Mouse (Mus musculus) hindbrain, postnatal 0 days (tissue): ENCODE measurements at regions not wholly inside any gene's neighbourhood (a gene's known extent, or its start where the extent isn't known, plus 50 kb on each side); places are given as distances from the start of the nearest gene placed in this dataset.

Source experiments
- ATAC-seq: fragments of 200-750 bp; cut with Nextera tagmentation; 2 replicates; pipeline ENCODE4 v1.8.0; 2017; ENCODE audit warnings: mild to moderate bottlenecking, moderate TSS enrichment, moderate library complexity
- DNase-seq: peaks from one replicate; pipeline ENCODE4 v3.0.0-alpha.2; 2015; ENCODE audit warnings: low spot score
- H3K27ac ChIP-seq: fragments of 300-500 bp; sonication (generic); 2 replicates; pipeline ENCODE4 v1.5.1; 2014; ENCODE audit warnings: mild to moderate bottlenecking
- H3K27me3 ChIP-seq: fragments of 300-500 bp; sonication (generic); 2 replicates; pipeline ENCODE4 v1.6.1; 2014; ENCODE audit warnings: low read length, mixed read lengths; ENCODE audit not compliant: insufficient read depth
- H3K36me3 ChIP-seq: fragments of 300-500 bp; sonication (generic); 2 replicates; pipeline ENCODE4 v1.6.1; 2014; ENCODE audit warnings: low read length, mixed read lengths; ENCODE audit not compliant: insufficient read depth
- H3K4me1 ChIP-seq: fragments of 300-500 bp; sonication (generic); 2 replicates; pipeline ENCODE4 v1.6.1; 2014; ENCODE audit warnings: antibody characterized with exemption, low read length, mixed read lengths; ENCODE audit not compliant: insufficient read depth
- H3K4me2 ChIP-seq: fragments of 300-500 bp; sonication (generic); 2 replicates; pipeline ENCODE4 v1.6.1; 2014; ENCODE audit warnings: low read depth, mild to moderate bottlenecking, low read length, moderate library complexity, mixed read lengths
- H3K4me3 ChIP-seq: fragments of 300-500 bp; sonication (generic); 2 replicates; pipeline ENCODE4 v1.5.1; 2014; ENCODE audit warnings: low read length
- H3K9ac ChIP-seq: fragments of 300-500 bp; sonication (generic); replicated peaks from 2 replicates; pipeline ENCODE4 v1.6.1; 2014; ENCODE audit warnings: mild to moderate bottlenecking, low read length, moderate library complexity, mixed read lengths
- H3K9me3 ChIP-seq: fragments of 300-500 bp; sonication (generic); 2 replicates; pipeline ENCODE4 v1.6.1; 2016; ENCODE audit warnings: low read length, mixed read lengths
- CTCF ChIP-seq: IDR thresholded peaks from 2 replicates; pipeline ENCODE4 v1.5.1; 2016; ENCODE audit warnings: antibody characterized with exemption, control low read depth, low read depth
- WGBS: fragments of 180-500 bp; shearing (Covaris S2); extraction: QIAGEN DNeasy Blood & Tissue Kit; methylation state at CpG from one replicate; pipeline ENCODE4 v1.1.7; 2014; 5-methylcytosine and 5-hydroxymethylcytosine counted together

DNA sequence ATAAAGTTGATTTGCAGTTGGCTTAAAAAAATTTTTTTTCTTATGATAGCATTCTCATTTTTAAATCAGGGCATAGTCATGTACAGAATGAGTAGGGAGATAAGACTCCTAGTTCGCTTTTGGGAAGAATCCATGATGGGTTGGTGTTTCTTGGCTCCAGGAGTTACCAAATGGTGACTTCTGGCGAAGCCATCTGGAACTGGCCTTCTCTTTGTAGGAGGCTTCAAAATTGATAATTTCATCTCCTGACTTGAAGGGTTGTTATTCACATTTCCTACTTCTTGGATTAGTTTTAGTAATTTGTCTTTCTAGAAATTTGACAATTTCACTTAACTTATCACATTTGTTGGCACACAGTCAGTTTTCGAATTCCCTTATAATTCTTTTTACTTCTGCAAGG, 218.5 kb upstream of the Gjb5 start:
- Histone ChIP-seq H3K9me3 (peaks cover 8% of the 10 kb centered on the region; the same call in 1 of the 2 replicates), H3K4me2 (no peak overlapping the region), H3K27ac (no peak overlapping the region), H3K4me1 (no peaks in the 10 kb centered on the region), H3K36me3 (no peaks in the 10 kb centered on the region), H3K27me3 (no peaks in the 10 kb centered on the region), H3K9ac (no peak overlapping the region), H3K4me3 (no peak overlapping the region)
- DNase-seq, result no peak
- WGBS, result 85% methylated on average over 3 of the region's 3 CpGs
- no peak for TF ChIP-seq CTCF
- no peak for ATAC-seq

DNA sequence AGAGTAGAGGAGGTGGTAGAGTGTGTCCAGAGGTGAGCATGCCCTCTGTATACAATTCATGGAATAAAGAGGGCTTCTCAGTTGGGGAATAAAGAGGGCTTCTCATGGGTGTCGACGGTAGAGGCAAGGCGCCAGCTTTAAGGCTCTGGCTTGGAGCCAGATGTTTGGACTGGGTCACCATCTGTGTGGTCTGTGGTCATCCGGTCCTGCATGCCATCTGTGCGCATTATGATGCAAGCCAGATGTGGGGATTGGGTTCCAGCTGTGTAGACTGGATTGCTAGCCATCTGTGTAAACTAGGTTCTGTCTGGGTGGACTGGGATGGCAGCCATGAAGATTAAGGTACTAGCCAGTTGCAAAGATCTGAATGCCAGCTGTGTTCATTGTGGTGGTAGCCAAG, 204.6 kb upstream of the Gjb5 start:
- DNase-seq (no peak), ATAC-seq (no peak)
- no peaks in the 10 kb centered on the region for H3K9me3 ChIP-seq
- TF ChIP-seq CTCF, result no peak
- H3K4me1 ChIP-seq, result no peaks in the 10 kb centered on the region
- no peak overlapping the region for H3K9ac ChIP-seq
- no peaks in the 10 kb centered on the region for H3K27me3 ChIP-seq
- H3K4me2 ChIP-seq, result no peak overlapping the region
- no peak overlapping the region for H3K4me3 ChIP-seq
- H3K27ac ChIP-seq, result no peak overlapping the region
- H3K36me3 ChIP-seq, result no peaks in the 10 kb centered on the region
- WGBS, result 74% methylated on average over 5 of the region's 5 CpGs

DNA sequence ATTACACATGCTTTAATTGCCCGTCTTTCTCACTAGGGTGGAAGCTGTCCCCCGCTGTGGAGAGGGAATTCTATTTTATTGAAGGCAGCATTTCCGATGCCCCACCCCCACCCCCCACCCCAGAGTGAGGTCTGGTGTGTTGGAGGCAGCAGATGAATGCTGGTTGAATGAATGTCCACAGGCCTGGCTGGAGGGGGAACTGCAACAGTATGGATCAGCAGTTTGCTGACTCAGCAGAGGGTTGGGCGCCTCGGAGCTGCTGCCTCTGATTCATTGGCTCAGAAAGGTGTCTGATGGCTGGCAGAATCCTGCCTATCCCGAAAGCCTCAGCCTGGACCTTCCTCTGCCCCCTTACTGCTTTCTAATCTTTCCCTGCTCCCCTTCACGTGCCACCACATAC, 200.6 kb upstream of the Gjb5 start:
- TF ChIP-seq CTCF, result no peak
- Histone ChIP-seq H3K27ac (no peak overlapping the region), H3K27me3 (no peaks in the 10 kb centered on the region), H3K4me2 (no peak overlapping the region), H3K36me3 (no peaks in the 10 kb centered on the region), H3K9ac (no peak overlapping the region), H3K4me1 (no peaks in the 10 kb centered on the region), H3K4me3 (no peak overlapping the region), H3K9me3 (no peaks in the 10 kb centered on the region)
- ATAC-seq (no peak), DNase-seq (peak; percentile 45)
- 40% methylated on average over 7 of the region's 7 CpGs for WGBS

DNA sequence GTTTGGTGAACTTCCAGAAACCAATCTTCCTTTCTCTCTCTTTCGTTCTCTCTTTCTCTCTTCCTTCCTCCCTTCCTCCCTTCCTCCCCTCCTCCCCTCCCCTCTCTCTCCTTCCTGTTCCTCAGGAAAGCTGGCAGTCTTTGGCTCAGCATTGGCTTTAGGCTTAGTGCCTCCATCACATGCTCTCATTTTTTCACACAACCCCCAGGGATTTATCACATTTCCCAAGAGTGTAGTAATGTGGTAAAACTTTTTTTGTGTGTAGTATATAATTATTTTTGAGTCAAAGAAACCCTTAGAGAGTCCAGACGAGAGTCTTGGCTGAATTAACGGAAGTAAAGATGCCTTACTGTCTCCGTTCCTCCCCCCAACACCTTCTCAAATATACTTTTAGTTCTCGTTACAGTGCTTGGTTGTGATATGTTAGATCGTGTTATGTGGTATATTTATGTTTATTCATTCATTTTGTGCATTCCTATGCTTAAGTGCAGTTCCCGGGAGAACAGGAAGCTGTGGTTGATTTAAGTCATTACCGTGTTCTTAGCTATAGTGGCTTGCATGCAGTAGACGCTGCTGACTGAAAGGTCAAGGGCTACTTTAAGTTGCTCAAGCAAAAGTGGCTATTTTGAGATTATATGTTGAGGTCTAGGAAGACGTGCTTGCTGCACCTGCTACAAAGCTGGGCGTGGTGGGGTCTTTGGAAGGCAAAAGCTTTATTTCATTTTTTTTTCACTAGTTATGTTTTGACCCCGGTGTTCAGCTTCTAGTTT, 194.7 kb upstream of the Gjb5 start:
- H3K9me3 ChIP-seq, result no peaks in the 10 kb centered on the region
- WGBS, result 83% methylated on average over 12 of the region's 12 CpGs
- ATAC-seq (no peak), DNase-seq (no peak)
- no peaks in the 10 kb centered on the region for H3K27me3 ChIP-seq
- no peak overlapping the region for H3K4me2 ChIP-seq
- H3K9ac ChIP-seq, result no peak overlapping the region
- no peak overlapping the region for H3K4me3 ChIP-seq
- H3K27ac ChIP-seq, result no peak overlapping the region
- H3K36me3 ChIP-seq, result no peaks in the 10 kb centered on the region
- no peak for TF ChIP-seq CTCF
- H3K4me1 ChIP-seq, result no peaks in the 10 kb centered on the region

DNA sequence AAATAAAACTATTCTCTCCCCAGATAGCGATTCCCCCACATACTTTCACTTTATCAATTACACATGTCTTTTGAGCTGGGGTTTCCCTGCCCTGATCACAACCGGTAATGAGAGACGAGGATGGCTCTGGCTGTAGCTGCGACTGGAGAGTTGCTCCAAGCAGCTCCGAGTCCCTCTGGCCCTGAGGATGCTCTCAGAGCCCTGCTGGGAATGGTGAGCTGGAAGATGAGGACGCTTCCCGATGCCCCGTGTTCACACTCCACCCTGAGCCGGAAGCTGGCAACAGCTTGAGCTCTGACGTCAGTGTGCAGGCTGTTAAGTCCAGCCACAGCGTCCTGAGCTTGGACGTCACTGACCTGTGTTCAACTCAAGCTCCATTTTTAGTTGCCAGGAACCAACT, 191.6 kb upstream of the Gjb5 start:
- peak overlapping the region; percentile 10; the same call in 1 of the 2 replicates for H3K4me3 ChIP-seq
- peak overlapping the region; percentile 44 for H3K4me2 ChIP-seq
- H3K4me1 ChIP-seq, result no peaks in the 10 kb centered on the region
- DNase-seq (peak; percentile 50), ATAC-seq (no peak)
- no peaks in the 10 kb centered on the region for H3K36me3 ChIP-seq
- TF ChIP-seq CTCF, result no peak
- no peak overlapping the region for H3K9ac ChIP-seq
- H3K9me3 ChIP-seq, result no peaks in the 10 kb centered on the region
- WGBS, result 36% methylated on average over 12 of the region's 12 CpGs
- no peak overlapping the region for H3K27ac ChIP-seq
- no peaks in the 10 kb centered on the region for H3K27me3 ChIP-seq

DNA sequence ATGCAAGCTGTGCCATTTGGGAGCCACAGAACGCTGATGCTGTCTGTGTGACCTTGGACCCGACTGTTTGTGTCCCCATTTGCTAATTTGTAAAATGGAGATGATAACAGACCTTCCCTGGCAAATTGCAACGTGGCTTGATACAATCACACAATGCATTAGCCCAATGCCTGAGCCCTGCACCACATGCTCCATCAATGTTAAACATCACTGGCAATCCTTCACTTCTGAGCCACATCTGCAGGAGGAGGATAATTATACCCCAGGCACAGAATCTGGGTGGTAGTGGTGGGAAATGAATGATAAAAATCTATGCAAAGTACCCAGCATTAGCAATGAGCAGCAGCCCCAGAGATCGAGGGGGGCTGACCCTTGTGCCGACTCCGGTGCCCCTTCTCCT, 191.0 kb upstream of the Gjb5 start:
- ATAC-seq (no peak), DNase-seq (no peak)
- Histone ChIP-seq H3K27ac (no peak overlapping the region), H3K4me1 (no peaks in the 10 kb centered on the region), H3K27me3 (no peaks in the 10 kb centered on the region), H3K36me3 (no peaks in the 10 kb centered on the region), H3K9me3 (no peaks in the 10 kb centered on the region), H3K4me3 (no peak overlapping the region), H3K4me2 (no peak overlapping the region), H3K9ac (no peak overlapping the region)
- WGBS, result 39% methylated on average over 6 of the region's 6 CpGs
- no peak for TF ChIP-seq CTCF

DNA sequence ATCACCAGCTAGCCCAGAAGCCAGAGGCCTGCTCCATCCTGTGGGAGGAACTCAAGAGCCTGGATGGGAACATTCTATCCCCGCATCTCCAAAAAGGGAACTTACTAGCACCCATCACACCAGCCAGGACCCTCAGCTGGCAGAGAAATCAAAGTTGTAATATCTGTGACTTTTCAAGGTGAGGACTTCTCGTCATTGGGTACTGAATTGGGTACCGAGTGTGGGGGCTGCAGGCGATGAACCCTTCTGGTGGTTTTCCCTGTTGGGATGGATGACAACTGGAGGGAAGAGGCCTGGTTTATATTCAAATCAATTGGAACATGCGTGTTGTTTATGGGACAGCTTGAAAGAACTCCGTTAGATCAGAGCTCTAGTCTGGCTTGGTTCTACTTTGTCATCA, 187.1 kb upstream of the Gjb5 start:
- no peak for TF ChIP-seq CTCF
- DNase-seq (no peak), ATAC-seq (no peak)
- Histone ChIP-seq H3K4me3 (no peak overlapping the region), H3K4me1 (peaks cover 4% of the 10 kb centered on the region; the same call in 1 of the 2 replicates), H3K36me3 (no peaks in the 10 kb centered on the region), H3K9me3 (no peaks in the 10 kb centered on the region), H3K27me3 (no peaks in the 10 kb centered on the region), H3K9ac (no peak overlapping the region), H3K27ac (no peak overlapping the region), H3K4me2 (no peak overlapping the region)
- 94% methylated on average over 6 of the region's 6 CpGs for WGBS
